Mouse (Mus musculus): ENCODE data around the gene Ndufa13. TPM values are rescaled to one million over a fixed set of nuclear protein-coding genes. Genes with fewer than 3 reads are reported as not detected.

The Ndufa13 gene
- total and polyA plus RNA-seq, 2 experiments from 2014 or later: 91.4 to 269 TPM

GRCm38 (mm10) chr8:69893863-69894262 is 8.5 kb downstream of the Ndufa13 start:
- no peak overlapping the region for H3K4me2 ChIP-seq (ENCODE audit: low read depth, low read length)
- no peaks in the 10 kb centered on the region for H3K9me3 ChIP-seq (ENCODE audit: low read length)
- peaks cover 17% of the 10 kb centered on the region for H3K27me3 ChIP-seq (ENCODE audit: insufficient read depth, low read length)
- DNase-seq (ENCODE audit: low spot score) (peak; percentile 84), ATAC-seq (peak; percentile 59; the same call in 1 of the 2 replicates)
- peaks cover 3% of the 10 kb centered on the region; the same call in 1 of the 2 replicates for H3K4me1 ChIP-seq (ENCODE audit: insufficient read depth, low read length)
- no peak overlapping the region for H3K27ac ChIP-seq
- TF ChIP-seq CTCF (IDR thresholded peaks at IDR 0.05; ENCODE audit: low read depth): peak; percentile 74
- 31% methylated on average over 17 of the region's 17 CpGs for WGBS
- peaks cover 5% of the 10 kb centered on the region; the same call in 1 of the 2 replicates for H3K36me3 ChIP-seq (ENCODE audit: insufficient read depth, low read length)
- no peak overlapping the region for H3K4me3 ChIP-seq (ENCODE audit: low read length)
- H3K9ac ChIP-seq (replicated peaks; ENCODE audit: low read length): no peak overlapping the region

GRCm38 (mm10) chr8:69890813-69891241 is 11.5 kb downstream of the Ndufa13 start:
- Histone ChIP-seq H3K4me2 (ENCODE audit: low read depth, low read length) (no peak overlapping the region), H3K27me3 (ENCODE audit: insufficient read depth, low read length) (peaks cover 41% of the 10 kb centered on the region), H3K9me3 (ENCODE audit: low read length) (no peaks in the 10 kb centered on the region), H3K4me3 (ENCODE audit: low read length) (no peak overlapping the region), H3K27ac (no peak overlapping the region), H3K36me3 (ENCODE audit: insufficient read depth, low read length) (peaks cover 5% of the 10 kb centered on the region; the same call in 1 of the 2 replicates), H3K4me1 (ENCODE audit: insufficient read depth, low read length) (peaks cover 18% of the 10 kb centered on the region), H3K9ac (replicated peaks; ENCODE audit: low read length) (no peak overlapping the region)
- TF ChIP-seq CTCF (IDR thresholded peaks at IDR 0.05; ENCODE audit: low read depth): peak; percentile 88
- DNase-seq (ENCODE audit: low spot score) (peak; percentile 77), ATAC-seq (no peak)
- 29% methylated on average over 19 of the region's 19 CpGs for WGBS

GRCm38 (mm10) chr8:69888902-69889301 is 13.5 kb downstream of the Ndufa13 start:
- Histone ChIP-seq H3K36me3 (ENCODE audit: insufficient read depth, low read length) (peaks cover 1% of the 10 kb centered on the region; the same call in 1 of the 2 replicates), H3K9me3 (ENCODE audit: low read length) (no peaks in the 10 kb centered on the region), H3K4me3 (ENCODE audit: low read length) (peak overlapping the region; percentile 28), H3K27me3 (ENCODE audit: insufficient read depth, low read length) (peaks cover 59% of the 10 kb centered on the region), H3K9ac (replicated peaks; ENCODE audit: low read length) (no peak overlapping the region), H3K4me1 (ENCODE audit: insufficient read depth, low read length) (peaks cover 18% of the 10 kb centered on the region), H3K4me2 (ENCODE audit: low read depth, low read length) (peak overlapping the region; percentile 50), H3K27ac (no peak overlapping the region)
- 3% methylated on average over 32 of the region's 32 CpGs for WGBS
- no peak for ATAC-seq
- no peak for DNase-seq (ENCODE audit: low spot score)
- no peak for TF ChIP-seq CTCF (IDR thresholded peaks at IDR 0.05; ENCODE audit: low read depth)

GRCm38 (mm10) chr8:69888244-69888866 is 14.0 kb downstream of the Ndufa13 start:
- H3K4me2 ChIP-seq (ENCODE audit: low read depth, low read length): peak overlapping the region; percentile 50
- no peak for DNase-seq (ENCODE audit: low spot score)
- no peak overlapping the region for H3K9ac ChIP-seq (replicated peaks; ENCODE audit: low read length)
- no peak for TF ChIP-seq CTCF (IDR thresholded peaks at IDR 0.05; ENCODE audit: low read depth)
- peaks cover 64% of the 10 kb centered on the region for H3K27me3 ChIP-seq (ENCODE audit: insufficient read depth, low read length)
- no peak for ATAC-seq
- H3K9me3 ChIP-seq (ENCODE audit: low read length): no peaks in the 10 kb centered on the region
- H3K36me3 ChIP-seq (ENCODE audit: insufficient read depth, low read length): no peaks in the 10 kb centered on the region
- H3K4me1 ChIP-seq (ENCODE audit: insufficient read depth, low read length): peaks cover 18% of the 10 kb centered on the region
- no peak overlapping the region for H3K27ac ChIP-seq
- peak overlapping the region; percentile 28 for H3K4me3 ChIP-seq (ENCODE audit: low read length)
- 7% methylated on average over 24 of the region's 24 CpGs for WGBS

GRCm38 (mm10) chr8:69887289-69888243 is 14.8 kb downstream of the Ndufa13 start, which contains the start of gene Cilp2:
Cilp2 (minus strand) TSS chr8:69887687.
- WGBS: under 1% methylated on average over 57 of the region's 60 CpGs
- peaks cover 72% of the 10 kb centered on the region for H3K27me3 ChIP-seq (ENCODE audit: insufficient read depth, low read length)
- H3K4me3 ChIP-seq (ENCODE audit: low read length): peak within 1 kb of the TSS; percentile 28
- H3K9me3 ChIP-seq (ENCODE audit: low read length): no peaks in the 10 kb centered on the region
- DNase-seq (ENCODE audit: low spot score) (no peak), ATAC-seq (no peak)
- H3K4me2 ChIP-seq (ENCODE audit: low read depth, low read length): peak within 1 kb of the TSS; percentile 50
- H3K9ac ChIP-seq (replicated peaks; ENCODE audit: low read length): no peak within 1 kb of the TSS
- no peak for TF ChIP-seq CTCF (IDR thresholded peaks at IDR 0.05; ENCODE audit: low read depth)
- H3K36me3 ChIP-seq (ENCODE audit: insufficient read depth, low read length): no peaks in the 10 kb centered on the region
- peaks cover 18% of the 10 kb centered on the region for H3K4me1 ChIP-seq (ENCODE audit: insufficient read depth, low read length)
- H3K27ac ChIP-seq: no peak within 1 kb of the TSS

GRCm38 (mm10) chr8:69884141-69884540 is 18.2 kb downstream of the Ndufa13 start:
- no peak overlapping the region for H3K27ac ChIP-seq
- WGBS: 66% methylated on average over 13 of the region's 13 CpGs
- no peak for TF ChIP-seq CTCF (IDR thresholded peaks at IDR 0.05; ENCODE audit: low read depth)
- DNase-seq (ENCODE audit: low spot score) (no peak), ATAC-seq (no peak)
- no peak overlapping the region for H3K9ac ChIP-seq (replicated peaks; ENCODE audit: low read length)
- no peaks in the 10 kb centered on the region for H3K9me3 ChIP-seq (ENCODE audit: low read length)
- H3K36me3 ChIP-seq (ENCODE audit: insufficient read depth, low read length): no peaks in the 10 kb centered on the region
- H3K4me1 ChIP-seq (ENCODE audit: insufficient read depth, low read length): peaks cover 16% of the 10 kb centered on the region
- H3K4me2 ChIP-seq (ENCODE audit: low read depth, low read length): no peak overlapping the region
- no peak overlapping the region for H3K4me3 ChIP-seq (ENCODE audit: low read length)
- H3K27me3 ChIP-seq (ENCODE audit: insufficient read depth, low read length): peaks cover 82% of the 10 kb centered on the region
